ENCODE assay signal across 13 mouse cellular contexts in genomic region chr2:26339204-26339551, GRCm38 (mm10). TPM values are rescaled to one million over a fixed set of nuclear protein-coding genes. Genes with fewer than 3 reads are reported as not detected.
DNase-seq lines count a peak whose midpoint lies in the region.
"Had no signal": no experiment of that assay in that cellular context is flagged by ENCODE, and none has a peak within 500 bp of the region (broad histone marks: within the 10 kb centered on the region; RNA-seq: fewer than 3 reads in every experiment).

No protein-coding gene starts in this region.

- intact Hi-C loops in heart, postnatal 36 days (cut with DNase I) = no loop called here

- no peak overlapping the region for H3K4me3 ChIP-seq in limb, embryonic 10.5 days
- H3K4me3 ChIP-seq: embryonic facial prominence, embryonic 15.5 days; forebrain, embryonic 15.5 days; hindbrain, embryonic 13.5 days; limb, embryonic 15.5 days; midbrain, embryonic 15.5 days had no signal

- peak; percentile 58 for DNase-seq in kidney, postnatal 14 days
- DNase-seq in kidney, postnatal 10 days = no peak
- DNase-seq in cerebellum, adult 18-20 months = peak; percentile 67 to 71
- DNase-seq in cerebellum, postnatal 14 days = peak; percentile 65 to 73
- peak; percentile 75 to 80 for DNase-seq in heart, postnatal 36 days
- no peak for DNase-seq in urinary bladder, postnatal 4 days (ENCODE audit: low spot score in 2 of 2)
- no peak for DNase-seq in limb, embryonic 10.5 days (ENCODE audit: low spot score)
- DNase-seq: right cerebral cortex, postnatal 4 days had no signal

- no peak overlapping the region for H3K27ac ChIP-seq in limb, embryonic 10.5 days
- H3K27ac ChIP-seq: embryonic facial prominence, embryonic 15.5 days; forebrain, embryonic 15.5 days; hindbrain, embryonic 13.5 days; limb, embryonic 15.5 days; midbrain, embryonic 15.5 days had no signal

- peaks cover 59% of the 10 kb centered on the region for H3K36me3 ChIP-seq in limb, embryonic 10.5 days

- H3K9me3 ChIP-seq in limb, embryonic 10.5 days (replicated peaks) = no peaks in the 10 kb centered on the region
- H3K9me3 ChIP-seq: embryonic facial prominence, embryonic 15.5 days; forebrain, embryonic 15.5 days; hindbrain, embryonic 13.5 days; limb, embryonic 15.5 days; midbrain, embryonic 15.5 days had no signal

- no peaks in the 10 kb centered on the region for H3K4me1 ChIP-seq in limb, embryonic 10.5 days
- H3K4me1 ChIP-seq: forebrain, embryonic 15.5 days; hindbrain, embryonic 13.5 days; midbrain, embryonic 15.5 days had no signal

- WGBS in limb, embryonic 10.5 days = 92% methylated on average over 5 of the region's 5 CpGs

- no peaks in the 10 kb centered on the region for H3K27me3 ChIP-seq in limb, embryonic 10.5 days (ENCODE audit: low read depth, poor library complexity, severe bottlenecking)
- H3K27me3 ChIP-seq: embryonic facial prominence, embryonic 15.5 days; forebrain, embryonic 15.5 days; hindbrain, embryonic 13.5 days; limb, embryonic 15.5 days; midbrain, embryonic 15.5 days had no signal

RNA-seq across cellular contexts. Expression of gene Dnlz, which starts 12.7 kb away (rescaled TPM):
- total RNA-seq in heart, postnatal 36 days (2021) = 10 to 100 TPM; 21.1 to 21.4 TPM
- polyA plus RNA-seq in limb, embryonic 10.5 days (2016; fragmentation: Nextera tagmentation; extraction: Ambion mirVana) = 33.9 and 36.8 TPM in 2 replicates

RNA-seq across cellular contexts. Expression of gene Card9, which starts 21.5 kb away (rescaled TPM):
- 1 to 10 TPM; 1.4 to 1.5 TPM for total RNA-seq in heart, postnatal 36 days (2021)
- polyA plus RNA-seq in limb, embryonic 10.5 days (2016; fragmentation: Nextera tagmentation; extraction: Ambion mirVana) = 0.49 and 0.54 TPM in 2 replicates

RNA-seq across cellular contexts. Expression of gene Gpsm1, which starts 23.9 kb away (rescaled TPM):
- 100 to 1,000 TPM; 208 to 243 TPM for total RNA-seq in heart, postnatal 36 days (2021)
- 83.6 and 91.4 TPM in 2 replicates for polyA plus RNA-seq in limb, embryonic 10.5 days (2016; fragmentation: Nextera tagmentation; extraction: Ambion mirVana)

RNA-seq across cellular contexts. Expression of gene Snapc4, which starts 41.3 kb away (rescaled TPM):
- 1 to 10 TPM; 8.5 to 9.3 TPM for total RNA-seq in heart, postnatal 36 days (2021)
- 41.4 and 42.1 TPM in 2 replicates for polyA plus RNA-seq in limb, embryonic 10.5 days (2016; fragmentation: Nextera tagmentation; extraction: Ambion mirVana)

RNA-seq across cellular contexts. Expression of gene Ccdc187, which starts 44.8 kb away (rescaled TPM):
- total RNA-seq in heart, postnatal 36 days (2021) = under 1 TPM; 0.03 to 0.08 TPM
- 0.01 TPM in 1 of 2 replicates, not detected in the other for polyA plus RNA-seq in limb, embryonic 10.5 days (2016; fragmentation: Nextera tagmentation; extraction: Ambion mirVana)

Comparison
In these comparisons a context has a peak if more than half of its experiments do, and no peak if none do; other contexts are left out.
1. DNase-seq: peak in kidney, postnatal 14 days (single experiment), cerebellum, adult 18-20 months (2 of 2), cerebellum, postnatal 14 days (2 of 2) and heart, postnatal 36 days (2 of 2); none in kidney, postnatal 10 days (single experiment), urinary bladder, postnatal 4 days (0 of 2) and limb, embryonic 10.5 days (single experiment).